Mouse (Mus musculus): ENCODE results near the gene Usp10.
A peak's percentile ranks its signal among the peaks of the same experiment; 100 is the strongest.

The Usp10 gene

GRCm38 (mm10) chr8:119967435-119967834, 57.3 kb downstream of the Usp10 start:
- no peak for DNase-seq

DNA sequence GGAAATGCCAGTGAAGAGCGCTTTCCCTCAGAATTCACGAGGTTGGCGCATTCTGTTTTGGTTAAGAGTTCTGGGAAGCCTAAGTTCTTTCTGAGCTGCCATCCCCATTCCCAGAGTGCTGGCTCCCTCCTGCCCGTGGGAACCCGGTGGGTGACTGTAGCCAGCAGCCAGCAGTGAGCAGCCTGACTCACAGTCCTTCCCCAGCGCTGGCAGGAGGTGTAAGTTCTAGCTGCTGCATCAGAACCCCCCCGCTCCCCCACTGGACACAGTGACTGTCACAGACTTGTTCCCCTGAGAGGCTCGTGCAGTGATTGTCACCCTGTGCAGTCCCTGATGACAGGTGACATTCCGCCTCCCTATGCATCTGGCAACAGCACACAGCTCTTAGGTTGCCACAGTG, 60.0 kb downstream of the Usp10 start:
- no peak for DNase-seq

DNA sequence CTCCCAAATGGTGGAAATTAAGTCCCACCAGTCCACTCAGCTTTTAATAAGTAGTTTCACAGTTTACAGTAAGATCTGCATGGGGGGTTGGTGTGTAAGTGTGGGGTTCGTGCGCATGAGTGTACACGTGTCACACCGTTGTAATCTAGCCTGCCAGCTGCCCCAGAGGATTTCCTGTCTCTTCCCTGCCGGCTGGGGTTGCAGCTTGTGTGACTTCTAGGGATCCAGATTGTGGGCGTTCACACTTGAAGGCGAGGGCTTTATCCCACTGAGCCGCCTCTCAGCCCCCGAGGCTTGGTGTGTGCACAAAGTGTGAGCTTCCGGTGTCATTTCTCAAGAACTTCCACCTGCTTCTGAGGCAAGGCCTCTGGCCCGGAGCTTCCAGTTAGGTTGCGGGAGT, 62.4 kb downstream of the Usp10 start:
- peak; percentile 27 to 50 for DNase-seq

GRCm38 (mm10) chr8:119978770-119979381, 68.7 kb downstream of the Usp10 start:
- DNase-seq: peak in 1 of 2 experiments; percentile 29

GRCm38 (mm10) chr8:119981253-119981652, 71.1 kb downstream of the Usp10 start:
- no peak for DNase-seq

- DNase-seq: peak; percentile 25 to 36
Observed at GRCm38 (mm10) chr8:119984085-119984484, 73.9 kb downstream of the Usp10 start.

DNA sequence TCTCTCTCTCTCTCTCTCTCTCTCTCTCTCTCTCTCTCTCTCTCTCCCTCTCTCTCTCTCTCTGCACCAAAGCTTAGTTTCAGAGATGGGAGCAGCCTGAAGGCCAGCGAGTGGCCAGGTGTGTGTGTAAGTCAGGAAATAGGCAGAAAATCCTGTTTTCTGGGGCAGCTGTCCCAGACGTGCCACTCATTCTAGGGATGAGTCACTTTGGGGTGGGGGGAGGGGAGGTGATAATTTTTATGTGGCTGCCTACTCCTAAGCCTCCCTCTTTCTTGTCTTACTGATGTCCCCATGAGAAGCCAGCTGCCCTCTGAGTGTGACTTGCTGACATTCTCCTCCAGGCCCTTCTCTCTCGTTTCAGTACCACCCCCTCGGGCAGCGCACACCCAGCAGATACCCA, 76.0 kb downstream of the Usp10 start:
- DNase-seq: no peak

DNA sequence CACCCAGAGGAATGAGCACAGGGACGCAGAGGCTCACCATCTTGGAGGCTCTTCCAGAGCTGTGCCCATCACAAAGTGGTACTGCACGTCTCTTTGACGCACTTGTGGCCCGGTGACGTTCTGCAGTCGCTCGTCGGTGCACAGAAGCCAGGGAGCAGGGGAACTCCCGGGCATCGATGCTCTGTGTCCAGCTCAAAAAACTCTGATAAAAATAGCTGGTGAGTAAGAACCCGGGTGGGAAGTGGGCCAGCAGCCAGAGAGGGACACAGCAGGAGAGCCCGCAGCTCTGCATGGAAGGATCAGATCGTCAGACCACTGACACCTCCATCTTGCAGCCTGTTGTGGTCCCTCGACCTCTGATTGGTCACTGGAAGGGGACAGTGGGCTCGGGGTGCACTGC, 77.9 kb downstream of the Usp10 start:
- DNase-seq: peak; percentile 32 to 48

DNA sequence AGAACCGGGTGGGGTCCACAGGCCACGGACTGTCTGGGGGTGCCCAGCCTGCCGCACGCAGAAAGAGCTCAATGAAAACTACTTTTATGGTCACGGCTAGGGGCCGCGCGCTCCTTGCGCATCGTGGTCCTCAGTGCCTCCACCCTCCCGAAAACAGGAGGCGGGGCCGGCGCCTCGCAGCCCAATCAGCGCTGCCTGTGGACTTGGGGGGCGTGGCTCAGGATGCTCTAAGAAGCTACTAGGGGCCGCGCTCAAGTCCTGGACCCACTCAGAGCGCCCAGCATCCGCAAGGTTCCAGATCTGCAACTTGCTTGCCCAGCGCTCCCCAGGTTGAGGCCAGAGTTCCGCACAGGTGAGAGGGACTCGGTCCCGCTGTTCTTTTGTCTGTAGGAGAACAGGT, 82.1 kb downstream of the Usp10 start, which contains the start of gene Crispld2:
Crispld2 (plus strand) TSS at position 190 of the 400 bp plus-strand sequence.
- DNase-seq: peak; percentile 83 to 88

DNA sequence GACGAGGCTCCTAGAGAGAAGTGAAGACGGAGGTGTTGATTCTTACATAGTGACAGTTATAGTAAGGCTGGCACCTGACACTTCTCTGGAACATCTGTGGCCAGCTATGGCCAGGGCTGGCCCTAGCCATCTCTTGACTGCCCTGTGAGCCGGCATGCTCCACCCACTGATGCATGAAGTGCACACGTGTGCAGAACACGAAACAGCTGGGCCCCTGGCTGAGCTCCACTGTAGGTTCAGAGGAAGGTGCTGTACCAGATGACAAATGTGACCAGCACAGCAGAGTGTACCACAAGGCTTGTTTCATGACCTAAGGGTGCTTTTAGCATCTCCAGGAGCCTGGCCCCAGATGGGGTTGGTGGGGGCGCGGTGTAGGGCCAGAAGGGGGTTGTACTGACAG, 84.0 kb downstream of the Usp10 start:
- DNase-seq: peak in 1 of 2 experiments; percentile 51

- DNase-seq: peak in 1 of 2 experiments; percentile 67
Observed at GRCm38 (mm10) chr8:119994556-119994955, 84.4 kb downstream of the Usp10 start.

DNA sequence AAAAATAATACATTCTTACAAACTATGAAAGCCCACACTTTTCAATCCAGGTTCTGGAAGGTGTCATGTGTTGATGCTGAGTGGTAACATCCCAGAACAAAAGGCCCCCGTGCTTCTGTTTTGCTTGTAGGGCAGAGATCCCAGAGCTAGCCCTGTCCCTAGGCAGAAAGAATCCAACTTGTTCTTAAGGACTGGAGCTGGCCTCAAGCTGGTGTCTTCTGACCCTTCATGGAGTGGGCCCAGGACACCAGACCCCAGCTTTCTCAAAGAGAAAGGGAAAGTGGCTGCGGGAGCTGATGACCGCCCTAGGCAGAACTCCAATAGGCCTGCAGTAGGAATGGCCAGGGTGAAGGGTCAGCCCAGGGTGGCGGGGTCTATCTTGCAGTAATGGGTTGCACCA, 87.1 kb downstream of the Usp10 start:
- no peak for DNase-seq

GRCm38 (mm10) chr8:120000461-120000860, 90.3 kb downstream of the Usp10 start:
- DNase-seq: peak in 1 of 2 experiments; percentile 56

DNA sequence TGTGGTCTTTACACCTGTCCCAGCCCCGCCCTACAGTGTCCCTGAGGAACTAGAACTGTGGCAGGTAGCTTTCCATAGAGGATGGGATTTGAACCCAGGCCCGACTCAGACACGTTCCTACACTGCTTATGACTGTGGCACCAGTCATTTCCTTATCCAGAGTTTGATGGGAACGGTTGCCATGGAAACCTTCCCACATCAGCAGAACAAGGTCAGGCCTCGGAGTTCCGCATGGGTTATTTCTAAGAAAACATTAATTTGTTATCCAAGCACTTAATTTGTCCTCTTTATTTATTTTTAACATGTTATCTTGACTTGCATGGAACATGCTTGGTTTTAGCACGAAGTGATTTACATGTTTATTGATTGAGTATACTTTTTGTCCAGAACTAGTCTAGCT, 91.6 kb downstream of the Usp10 start:
- no peak for DNase-seq

DNA sequence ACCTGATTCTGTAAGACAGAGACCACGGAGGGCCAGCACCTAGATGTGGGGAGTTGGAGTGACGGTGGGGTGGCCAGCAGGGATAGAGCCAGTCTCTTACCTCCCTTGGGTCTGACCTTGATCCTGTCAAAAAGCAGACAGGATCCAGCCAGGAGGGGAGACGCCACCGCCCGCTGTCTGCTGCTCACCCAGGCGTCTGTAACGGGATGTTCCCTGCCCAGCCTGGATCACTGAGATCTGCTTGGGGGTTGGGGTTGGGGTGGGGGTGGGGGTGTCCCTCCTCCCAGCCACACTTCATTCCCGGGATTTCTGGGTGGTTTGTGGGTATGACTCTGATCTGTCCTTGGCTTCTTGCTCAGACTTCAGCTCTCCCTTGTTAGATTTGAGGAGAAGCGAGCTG, 92.2 kb downstream of the Usp10 start:
- DNase-seq: no peak

GRCm38 (mm10) chr8:120004154-120004702, 94.1 kb downstream of the Usp10 start:
- DNase-seq: peak; percentile 71 to 89

DNA sequence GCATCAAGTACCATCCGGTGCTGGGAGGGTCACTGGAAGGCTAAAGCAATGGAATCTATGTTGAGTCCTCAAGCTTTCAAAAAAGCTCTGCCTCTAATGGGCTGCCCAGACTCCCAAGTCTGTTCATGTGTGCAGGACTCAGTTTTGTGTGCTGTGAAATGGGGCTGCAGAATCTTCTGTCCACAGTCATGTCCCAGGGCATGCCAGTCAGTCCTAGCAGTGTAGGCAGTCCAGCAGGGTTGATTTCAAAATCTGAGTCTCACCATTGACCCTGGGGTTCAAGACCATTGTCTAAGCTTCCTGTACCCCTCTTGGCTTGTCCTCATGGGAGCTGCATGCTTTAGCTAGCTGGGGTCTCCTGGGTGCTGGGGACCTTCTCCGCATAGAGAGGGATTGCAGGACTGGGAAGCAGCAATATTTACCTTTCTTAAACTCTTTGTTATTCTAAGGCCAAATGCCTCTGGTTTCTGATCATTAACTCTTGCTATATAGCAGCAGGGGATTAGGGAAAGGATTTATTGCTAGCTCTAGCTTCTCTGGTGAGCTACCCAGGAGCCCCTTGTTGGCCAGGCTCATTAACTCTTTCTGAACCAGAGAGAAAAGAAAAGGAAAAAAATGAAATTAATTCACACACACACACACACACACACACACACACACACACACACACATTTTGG, 94.7 kb downstream of the Usp10 start:
- no peak for DNase-seq

DNA sequence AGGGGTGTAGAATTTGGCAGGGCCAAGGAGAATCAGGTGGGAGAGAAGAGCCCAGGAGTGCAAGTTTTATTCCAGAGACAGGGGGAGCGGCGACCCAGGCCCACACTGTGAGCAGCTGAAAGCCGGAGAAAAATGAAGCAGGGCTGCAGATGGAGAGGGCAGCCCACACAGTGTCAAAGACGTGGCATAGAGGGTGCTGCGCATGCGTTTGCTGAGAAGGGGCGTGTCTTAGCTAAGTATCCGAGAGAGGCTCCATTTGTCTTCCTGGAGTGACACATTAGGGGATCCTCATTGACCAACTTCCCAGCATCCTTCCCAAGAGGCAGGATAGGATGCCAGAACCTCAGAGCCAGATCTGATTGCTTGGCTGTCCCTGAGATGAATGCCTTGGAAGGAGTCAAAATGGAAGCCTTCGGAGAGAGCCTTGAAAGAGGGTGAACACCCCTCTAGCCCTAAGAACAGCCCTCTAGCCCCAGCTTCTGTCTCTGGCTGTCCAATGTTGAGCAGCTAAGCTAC, 96.5 kb downstream of the Usp10 start:
- DNase-seq: no peak

Measured in lung, postnatal 4 days (tissue).